Mouse (Mus musculus) left cerebral cortex, adult 2 months (tissue): ENCODE measurements around the gene Scaf1. TPM values are rescaled to one million over a fixed set of nuclear protein-coding genes. Genes with fewer than 3 reads are reported as not detected.

ENCODE experiments used
- DNase-seq, 2 experiments: peaks; one replicate each; pipeline ENCODE4 v3.0.0; 2021 to 2022; ENCODE audit warnings: low spot score in 2 of 2, mixed read lengths in 1 of 2; ENCODE audit errors: extremely low spot score in 1 of 2
- H3K27ac ChIP-seq: fragments of 200-600 bp; 2 replicates; pipeline ENCODE4 v1.8.1; 2022
- H3K4me3 ChIP-seq: fragments of 200-600 bp; 2 replicates; pipeline ENCODE4 v1.8.1; 2022
- CTCF ChIP-seq: fragments of 200-600 bp; IDR thresholded peaks from 2 replicates; pipeline ENCODE4 v1.8.1; 2022; ENCODE audit warnings: antibody characterized with exemption, mild to moderate bottlenecking, moderate library complexity
- intact Hi-C: fragments of 180-260 bp; cut with DNase I; formaldehyde crosslinking; loops from one replicate; pipeline ENCODE4 v1.15.1; 2025
- total RNA-seq, 2 experiments: library from RNA; stranded (reverse); gene quantifications; 2 replicates each; pipeline ENCODE4 v1.2.3; 2021

Scaf1 gene
- total RNA-seq, 2 experiments from 2014 or later: 170 to 181 TPM

DNA sequence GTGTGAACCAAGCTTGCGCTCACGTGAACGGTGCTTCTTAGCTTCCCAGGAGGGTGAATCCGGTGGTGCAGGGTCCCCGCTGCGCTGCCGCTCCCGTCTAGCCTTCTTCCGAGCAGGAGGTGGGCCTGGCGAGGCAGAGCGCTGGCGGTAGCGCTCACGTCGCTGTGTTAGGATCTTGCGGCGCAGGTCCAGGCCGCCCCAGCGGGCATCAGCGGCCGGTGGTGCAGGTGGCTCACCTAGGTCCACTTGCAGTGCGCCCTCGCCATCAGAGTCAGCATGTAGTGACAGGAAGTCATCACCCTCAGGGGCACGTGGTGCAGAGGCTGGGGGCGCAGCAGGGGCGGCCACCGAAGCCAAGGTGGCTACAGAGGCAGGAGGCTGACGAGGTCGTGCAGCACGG lies 8.3 kb downstream of the Scaf1 start:
- intact Hi-C loops: no loop called here
- no peak for TF ChIP-seq CTCF
- Histone ChIP-seq H3K4me3 (no peak overlapping the region), H3K27ac (no peak overlapping the region)
- no peak for DNase-seq

DNA sequence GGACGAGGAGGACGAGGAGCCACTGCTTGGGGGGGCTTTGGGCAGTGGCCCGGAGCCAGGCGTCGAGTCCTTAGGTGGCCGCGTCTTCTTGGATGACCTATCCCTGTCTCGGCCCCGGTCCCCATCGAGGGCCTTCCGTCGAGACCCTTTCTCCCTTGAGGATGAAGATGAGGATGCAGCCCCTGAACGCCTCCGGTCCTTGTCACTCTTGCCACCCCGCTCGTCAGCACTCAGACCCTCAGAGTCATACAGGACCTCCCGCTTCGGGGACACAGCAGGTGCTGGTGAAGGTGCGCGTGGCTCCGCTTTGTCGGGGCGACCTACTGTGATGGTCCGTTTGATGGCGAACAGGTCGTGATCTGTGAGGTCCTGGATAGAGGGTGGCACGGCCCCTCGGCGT lies 9.0 kb downstream of the Scaf1 start:
- DNase-seq: no peak
- H3K4me3 ChIP-seq: no peak overlapping the region
- no peak overlapping the region for H3K27ac ChIP-seq
- intact Hi-C loops: no loop called here
- no peak for TF ChIP-seq CTCF

GRCm38 (mm10) chr7:45006503-45006902 lies 9.7 kb downstream of the Scaf1 start:
- no peak for TF ChIP-seq CTCF
- Histone ChIP-seq H3K27ac (no peak overlapping the region), H3K4me3 (no peak overlapping the region)
- intact Hi-C loops: no loop called here
- DNase-seq: no peak

GRCm38 (mm10) chr7:45005321-45005992 lies 10.7 kb downstream of the Scaf1 start:
- Histone ChIP-seq H3K4me3 (no peak overlapping the region), H3K27ac (no peak overlapping the region)
- no peak for DNase-seq
- no peak for TF ChIP-seq CTCF
- intact Hi-C loops: no loop called here

- H3K27ac ChIP-seq: no peak overlapping the region
- no peak for TF ChIP-seq CTCF
- no peak overlapping the region for H3K4me3 ChIP-seq
- no peak for DNase-seq
- intact Hi-C loops: no loop called here
Observed at GRCm38 (mm10) chr7:45004546-45004945, 11.6 kb downstream of the Scaf1 start.

- intact Hi-C loops: no loop called here
- no peak for TF ChIP-seq CTCF
- Histone ChIP-seq H3K4me3 (no peak overlapping the region), H3K27ac (no peak overlapping the region)
- DNase-seq: no peak
Observed at GRCm38 (mm10) chr7:45002440-45002839, 13.7 kb downstream of the Scaf1 start.

GRCm38 (mm10) chr7:45000539-45001114 lies 15.5 kb downstream of the Scaf1 start:
- TF ChIP-seq CTCF: no peak
- no peak for DNase-seq
- intact Hi-C loops: no loop called here
- H3K27ac ChIP-seq: no peak overlapping the region
- no peak overlapping the region for H3K4me3 ChIP-seq

- intact Hi-C loops: loop anchor here (2.0 kb wide), 1 partner anchor 15 kb away; no protein-coding TSS in a partner anchor
- TF ChIP-seq CTCF: no peak
- Histone ChIP-seq H3K4me3 (no peak overlapping the region), H3K27ac (no peak overlapping the region)
- no peak for DNase-seq
Observed at GRCm38 (mm10) chr7:44999753-45000152, 16.4 kb downstream of the Scaf1 start.

GRCm38 (mm10) chr7:44998501-44998955 lies 17.6 kb downstream of the Scaf1 start, which contains the start of gene Bcl2l12:
Gene Bcl2l12 (minus strand): TSS chr7:44998712.
- peak within 1 kb of the TSS; percentile 75 for H3K27ac ChIP-seq
- intact Hi-C loops: loop anchor here (2.0 kb wide), 1 partner anchor 16 kb away; no protein-coding TSS in a partner anchor
- DNase-seq: no peak
- no peak for TF ChIP-seq CTCF
- peak within 1 kb of the TSS; percentile 76 for H3K4me3 ChIP-seq

DNA sequence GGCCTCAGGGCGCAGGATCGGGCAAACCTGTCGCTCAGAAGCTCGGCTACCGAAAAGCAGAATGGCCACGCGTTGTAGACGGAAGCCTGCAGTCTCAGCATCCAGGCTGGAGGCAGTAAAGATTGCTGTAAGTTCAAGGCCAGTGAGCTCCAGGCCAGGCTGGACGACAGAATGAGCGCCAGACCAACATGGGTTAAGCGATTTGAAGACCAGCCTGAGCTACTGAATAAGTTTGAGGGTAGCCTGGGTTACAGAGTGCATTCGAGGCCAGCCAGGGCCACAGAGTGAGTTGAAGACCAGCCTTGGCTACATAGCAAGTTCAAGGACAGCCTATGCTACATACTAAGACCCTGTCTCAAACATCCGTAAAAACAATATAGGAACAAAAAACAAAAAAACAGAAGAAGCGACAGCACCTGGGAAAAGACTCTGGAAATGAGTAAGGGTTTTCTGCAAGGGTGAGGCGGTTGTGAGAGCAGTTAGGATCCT lies 18.2 kb downstream of the Scaf1 start:
- no peak for TF ChIP-seq CTCF
- Histone ChIP-seq H3K4me3 (peak overlapping the region; percentile 76), H3K27ac (peak overlapping the region; percentile 75)
- no peak for DNase-seq
- intact Hi-C loops: loop anchor here (2.0 kb wide), 1 partner anchor 17 kb away; no protein-coding TSS in a partner anchor

DNA sequence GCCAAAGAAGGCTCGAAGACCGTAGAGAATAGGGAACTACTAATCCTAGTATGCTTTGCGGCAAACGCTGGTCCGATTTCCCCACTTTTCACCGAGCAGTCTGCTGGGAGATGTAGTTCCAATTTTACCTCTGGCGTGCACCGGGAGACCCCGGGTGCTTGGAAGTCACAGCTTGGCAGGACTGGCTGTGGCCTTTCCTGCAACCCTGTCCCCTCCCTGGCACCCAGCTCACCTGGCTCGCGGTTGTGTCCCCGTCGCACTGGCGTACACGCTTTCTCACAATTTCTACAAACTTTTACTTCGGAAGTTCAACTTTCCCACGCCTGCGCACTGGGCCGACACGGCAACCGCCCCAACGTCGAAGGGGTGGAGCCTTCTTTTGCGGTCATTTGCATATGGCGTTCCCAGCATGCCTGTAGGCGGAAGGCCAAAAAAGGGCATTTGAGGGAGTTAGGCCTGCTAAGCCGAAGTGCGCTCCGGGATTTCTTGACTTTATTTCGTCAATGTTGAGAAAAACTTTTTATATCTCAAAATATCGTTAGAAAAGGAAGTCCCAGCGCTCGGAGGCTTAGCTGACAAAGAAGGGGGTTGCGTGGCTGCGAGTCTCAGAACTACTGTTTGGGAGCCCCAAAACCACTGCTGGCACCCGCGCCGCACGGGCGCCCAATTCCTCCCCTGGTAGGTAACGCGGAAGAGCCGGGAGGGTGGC lies 18.8 kb downstream of the Scaf1 start, which contains the start of gene Irf3:
TSS of gene Irf3 (plus strand) at position 418 of the 709 bp plus-strand sequence.
- peak; percentile 94 to 95 for DNase-seq
- Histone ChIP-seq H3K4me3 (peak within 1 kb of the TSS; percentile 76), H3K27ac (peak within 1 kb of the TSS; percentile 76)
- no peak for TF ChIP-seq CTCF
- intact Hi-C loops: no loop called here

GRCm38 (mm10) chr7:44996672-44997071 lies 19.5 kb downstream of the Scaf1 start:
- no peak for DNase-seq
- H3K4me3 ChIP-seq: peak overlapping the region; percentile 76
- H3K27ac ChIP-seq: no peak overlapping the region
- no peak for TF ChIP-seq CTCF
- intact Hi-C loops: no loop called here
